Mouse (Mus musculus) Patski (cell line): Measurements from ENCODE around the gene Rptor. TPM values are rescaled to one million over a fixed set of nuclear protein-coding genes. Genes with fewer than 3 reads are reported as not detected.

Source experiments
- ATAC-seq: fragments of 100-300 bp; one replicate; pipeline ENCODE4 v1.8.0; 2021
- CTCF ChIA-PET: fragments of 350-600 bp; sonication (Branson Sonifier 250); formaldehyde crosslinking; loops from one replicate; lab custom pipeline; 2022; ENCODE audit warnings: inconsistent platforms; lab: Charles Lee
- POLR2A ChIA-PET: fragments of 350-600 bp; sonication (Branson Sonifier 250); formaldehyde crosslinking; loops from one replicate; lab custom pipeline; 2022; ENCODE audit warnings: antibody characterized with exemption, inconsistent platforms; lab: Charles Lee
- DNase-seq: peaks from one replicate; pipeline ENCODE4 v3.0.0-alpha.2; 2011; ENCODE audit warnings: low read depth, low spot score
- H3K27me3 ChIP-seq: fragments of 371-371 bp; one replicate; pipeline ENCODE4 v1.5.1; 2021
- CTCF ChIP-seq: fragments of 100-300 bp; IDR thresholded peaks from one replicate; pipeline ENCODE4 v1.5.1; 2021
- in situ Hi-C: fragments of 300-500 bp; cut with MboI; formaldehyde crosslinking; loops from 3 replicates; pipeline ENCODE4 v1.11.1; 2018; ENCODE audit warnings: low pct_unique_long_range_greater_than_20kb, mixed read lengths
- polyA plus RNA-seq: library from polyadenylated mRNA; unstranded; gene quantifications from one replicate; pipeline ENCODE4 v1.2.3, GENCODE M21; 2021

The Rptor gene
- polyA plus RNA-seq: 27.9 TPM

- in situ Hi-C loops: no loop called here
- CTCF ChIA-PET: interaction anchor here (1.2 kb wide), 2 partner anchors 45 to 73 kb away, joined by 3 read pairs; no protein-coding TSS in a partner anchor
Measured at GRCm38 (mm10) chr11:119602763-119603526, at the start of gene Rptor. Gene Rptor, plus strand, starts transcription at chr11:119602905.

GRCm38 (mm10) chr11:119554706-119555105 is 48.0 kb upstream of the Rptor start:
- no peak for DNase-seq
- ATAC-seq: no peak
- CTCF ChIA-PET: no interaction called here
- TF ChIP-seq CTCF: no peak
- POLR2A ChIA-PET: interaction anchor here (1.1 kb wide), 1 partner anchor 19 kb away, joined by 3 read pairs; no protein-coding TSS in a partner anchor
- in situ Hi-C loops: no loop called here
- H3K27me3 ChIP-seq: no peaks in the 10 kb centered on the region

More at GRCm38 (mm10) chr11:119602763-119603526, at the start of gene Rptor:
- no peak for TF ChIP-seq CTCF
- POLR2A ChIA-PET: no interaction called here
- H3K27me3 ChIP-seq: no peaks in the 10 kb centered on the region
- ATAC-seq (peak; percentile 77), DNase-seq (peak; percentile 87)

- DNase-seq (no peak), ATAC-seq (no peak)
- POLR2A ChIA-PET: interaction anchor here (1.1 kb wide), 1 partner anchor 19 kb away, joined by 3 read pairs; no protein-coding TSS in a partner anchor
- in situ Hi-C loops: no loop called here
- CTCF ChIA-PET: no interaction called here
- peaks cover 2% of the 10 kb centered on the region for H3K27me3 ChIP-seq
- no peak for TF ChIP-seq CTCF
Measured at GRCm38 (mm10) chr11:119555170-119555569, 47.5 kb upstream of the Rptor start.

GRCm38 (mm10) chr11:119557940-119558869 is 44.5 kb upstream of the Rptor start:
- no peak for TF ChIP-seq CTCF
- ATAC-seq: no peak
- peaks cover 15% of the 10 kb centered on the region for H3K27me3 ChIP-seq
- no peak for DNase-seq
- POLR2A ChIA-PET: no interaction called here
- CTCF ChIA-PET: interaction anchor here (1.0 kb wide), 1 partner anchor 13 kb away, joined by 3 read pairs; no protein-coding TSS in a partner anchor
- in situ Hi-C loops: no loop called here

- ATAC-seq (no peak), DNase-seq (no peak)
- ChIA-PET POLR2A (no interaction called here), CTCF (no interaction called here)
- in situ Hi-C loops: no loop called here
- no peak for TF ChIP-seq CTCF
- peaks cover 22% of the 10 kb centered on the region for H3K27me3 ChIP-seq
Measured at GRCm38 (mm10) chr11:119558870-119559610, 43.7 kb upstream of the Rptor start.

GRCm38 (mm10) chr11:119562286-119562685 is 40.4 kb upstream of the Rptor start:
- no peak for TF ChIP-seq CTCF
- ATAC-seq (no peak), DNase-seq (no peak)
- in situ Hi-C loops: no loop called here
- ChIA-PET POLR2A (no interaction called here), CTCF (no interaction called here)
- peaks cover 31% of the 10 kb centered on the region for H3K27me3 ChIP-seq

GRCm38 (mm10) chr11:119563166-119563565 is 39.5 kb upstream of the Rptor start:
- DNase-seq (no peak), ATAC-seq (no peak)
- CTCF ChIA-PET: no interaction called here
- in situ Hi-C loops: no loop called here
- no peak for TF ChIP-seq CTCF
- POLR2A ChIA-PET: no interaction called here
- H3K27me3 ChIP-seq: peaks cover 31% of the 10 kb centered on the region

GRCm38 (mm10) chr11:119564383-119564782 is 38.3 kb upstream of the Rptor start:
- ChIA-PET CTCF (no interaction called here), POLR2A (no interaction called here)
- DNase-seq (no peak), ATAC-seq (no peak)
- in situ Hi-C loops: no loop called here
- TF ChIP-seq CTCF: no peak
- H3K27me3 ChIP-seq: peaks cover 31% of the 10 kb centered on the region

- ATAC-seq: no peak
- TF ChIP-seq CTCF: no peak
- DNase-seq: no peak
- in situ Hi-C loops: no loop called here
- POLR2A ChIA-PET: no interaction called here
- CTCF ChIA-PET: interaction anchor here (1.0 kb wide), 1 partner anchor 251 kb away, joined by 3 read pairs; no protein-coding TSS in a partner anchor
- H3K27me3 ChIP-seq: peaks cover 30% of the 10 kb centered on the region
Measured at GRCm38 (mm10) chr11:119565021-119565420, 37.7 kb upstream of the Rptor start.

- ChIA-PET POLR2A (interaction anchor here (0.7 kb wide), 1 partner anchor 9 kb away, joined by 4 read pairs; no protein-coding TSS in a partner anchor), CTCF (interaction anchor here (1.0 kb wide), 1 partner anchor 250 kb away, joined by 3 read pairs; no protein-coding TSS in a partner anchor)
- peaks cover 27% of the 10 kb centered on the region for H3K27me3 ChIP-seq
- no peak for ATAC-seq
- in situ Hi-C loops: no loop called here
- no peak for TF ChIP-seq CTCF
- DNase-seq: no peak
Measured at GRCm38 (mm10) chr11:119565684-119566083, 37.0 kb upstream of the Rptor start.
